Mouse (Mus musculus): ENCODE measurements around the gene Ttc1. TPM values are rescaled to one million over a fixed set of nuclear protein-coding genes. Genes with fewer than 3 reads are reported as not detected.

The Ttc1 gene
- 32.1 and 37.8 TPM in 2 replicates for total RNA-seq (2015)
- 56.4 and 65.2 TPM in 2 replicates for total RNA-seq (2017)

GRCm38 (mm10) chr11:43747233-43748226, at the start of gene Ttc1:
Gene Ttc1 (minus strand): TSS chr11:43748008.
- peak; percentile 99 for ATAC-seq (ENCODE audit: poor library complexity, severe bottlenecking)

- no peak for ATAC-seq (ENCODE audit: poor library complexity, severe bottlenecking)
These were observed 48.2 kb upstream of the Ttc1 start for GRCm38 (mm10) chr11:43795992-43796391.

- ATAC-seq (ENCODE audit: poor library complexity, severe bottlenecking) = no peak
These were observed 42.6 kb upstream of the Ttc1 start for GRCm38 (mm10) chr11:43790446-43790845.

- ATAC-seq (ENCODE audit: poor library complexity, severe bottlenecking) = peak; percentile 62
These were observed 36.0 kb upstream of the Ttc1 start for GRCm38 (mm10) chr11:43783772-43784171.

- no peak for ATAC-seq (ENCODE audit: poor library complexity, severe bottlenecking)
These were observed 35.3 kb upstream of the Ttc1 start for GRCm38 (mm10) chr11:43783106-43783505.

- no peak for ATAC-seq (ENCODE audit: poor library complexity, severe bottlenecking)
These were observed 31.7 kb upstream of the Ttc1 start for GRCm38 (mm10) chr11:43779551-43779950.

- no peak for ATAC-seq (ENCODE audit: poor library complexity, severe bottlenecking)
These were observed 28.5 kb upstream of the Ttc1 start for GRCm38 (mm10) chr11:43776324-43776694.

- no peak for ATAC-seq (ENCODE audit: poor library complexity, severe bottlenecking)
These were observed 27.9 kb upstream of the Ttc1 start for GRCm38 (mm10) chr11:43775469-43776323.

- ATAC-seq (ENCODE audit: poor library complexity, severe bottlenecking) = no peak
These were observed 25.9 kb upstream of the Ttc1 start for GRCm38 (mm10) chr11:43773725-43774124.

- no peak for ATAC-seq (ENCODE audit: poor library complexity, severe bottlenecking)
These were observed 22.3 kb upstream of the Ttc1 start for GRCm38 (mm10) chr11:43770110-43770509.

- ATAC-seq (ENCODE audit: poor library complexity, severe bottlenecking) = no peak
These were observed 19.9 kb upstream of the Ttc1 start for GRCm38 (mm10) chr11:43767749-43768148.

GRCm38 (mm10) chr11:43766922-43767648, 19.3 kb upstream of the Ttc1 start:
- ATAC-seq (ENCODE audit: poor library complexity, severe bottlenecking) = peak; percentile 100

- ATAC-seq (ENCODE audit: poor library complexity, severe bottlenecking) = no peak
These were observed 10.6 kb upstream of the Ttc1 start for GRCm38 (mm10) chr11:43758436-43758835.

- no peak for ATAC-seq (ENCODE audit: poor library complexity, severe bottlenecking)
These were observed 7.6 kb upstream of the Ttc1 start for GRCm38 (mm10) chr11:43755411-43755810.

- no peak for ATAC-seq (ENCODE audit: poor library complexity, severe bottlenecking)
These were observed 6.8 kb upstream of the Ttc1 start for GRCm38 (mm10) chr11:43754568-43754967.

GRCm38 (mm10) chr11:43751542-43751941, 3.7 kb upstream of the Ttc1 start:
- no peak for ATAC-seq (ENCODE audit: poor library complexity, severe bottlenecking)

- ATAC-seq (ENCODE audit: poor library complexity, severe bottlenecking) = peak; percentile 77
These were observed 19.0 kb downstream of the Ttc1 start for GRCm38 (mm10) chr11:43728737-43729301.

- no peak for ATAC-seq (ENCODE audit: poor library complexity, severe bottlenecking)
These were observed 20.0 kb downstream of the Ttc1 start for GRCm38 (mm10) chr11:43727796-43728195.

- no peak for ATAC-seq (ENCODE audit: poor library complexity, severe bottlenecking)
These were observed 24.4 kb downstream of the Ttc1 start for GRCm38 (mm10) chr11:43723411-43723810.

GRCm38 (mm10) chr11:43712178-43712577, 35.6 kb downstream of the Ttc1 start:
- no peak for ATAC-seq (ENCODE audit: poor library complexity, severe bottlenecking)

Data from megakaryocyte, adult 5-6 weeks (primary cell).